15 mouse cellular contexts compared by ENCODE assay signal in genomic region chr19:35150780-35151725, GRCm38 (mm10).
DNase-seq lines count a peak whose midpoint lies in the region; ATAC-seq lines count a peak whose summit lies in the region.
"Had no signal": no experiment of that assay in that cellular context is flagged by ENCODE, and none has a peak within 500 bp of the region (broad histone marks: within the 10 kb centered on the region; RNA-seq: fewer than 3 reads in every experiment).

No protein-coding gene starts in this region.

- peaks cover 4% of the 10 kb centered on the region; the same call in 1 of the 2 replicates for H3K4me1 ChIP-seq in intestine, embryonic 16.5 days (ENCODE audit: control insufficient read depth, insufficient read depth, low read length)
- H3K4me1 ChIP-seq: embryonic facial prominence, embryonic 13.5 days; forebrain, embryonic 15.5 days had no signal

- peak overlapping the region; percentile 86 for H3K27ac ChIP-seq in intestine, embryonic 16.5 days (ENCODE audit: low read length)
- H3K27ac ChIP-seq: embryonic facial prominence, embryonic 13.5 days; forebrain, embryonic 15.5 days had no signal

- H3K9ac ChIP-seq in intestine, embryonic 16.5 days (ENCODE audit: low read depth, low read length), result no peak overlapping the region
- H3K9ac ChIP-seq: embryonic facial prominence, embryonic 13.5 days; forebrain, embryonic 15.5 days; heart, embryonic 12.5 days had no signal

- peak; percentile 19 for ATAC-seq in common myeloid progenitor, adult 5-6 weeks (replicated peaks; ENCODE audit: low read depth, poor library complexity, severe bottlenecking)
- peak; percentile 94 for ATAC-seq in intestine, embryonic 16.5 days
- peak; percentile 52 for ATAC-seq in megakaryocyte progenitor cell, adult 5-6 weeks (replicated peaks; ENCODE audit: poor library complexity)
- ATAC-seq: forebrain, embryonic 15.5 days; inflammation-experienced regulatory T-cells, adult 6 months; Patski had no signal

- H3K4me3 ChIP-seq in intestine, embryonic 16.5 days (ENCODE audit: low read length), result no peak overlapping the region
- H3K4me3 ChIP-seq: embryonic facial prominence, embryonic 13.5 days; forebrain, embryonic 15.5 days; heart, embryonic 12.5 days had no signal

- peak overlapping the region; percentile 25 for H3K4me2 ChIP-seq in intestine, embryonic 16.5 days (ENCODE audit: low read depth, low read length)
- H3K4me2 ChIP-seq: embryonic facial prominence, embryonic 13.5 days; forebrain, embryonic 15.5 days; heart, embryonic 12.5 days had no signal

- WGBS in intestine, embryonic 16.5 days, result 52% methylated on average over 6 of the region's 6 CpGs

- no peaks in the 10 kb centered on the region for H3K27me3 ChIP-seq in intestine, embryonic 16.5 days (replicated peaks; ENCODE audit: control insufficient read depth, insufficient read depth, low read length)
- H3K27me3 ChIP-seq: embryonic facial prominence, embryonic 13.5 days; forebrain, embryonic 15.5 days; heart, embryonic 12.5 days had no signal

- no peaks in the 10 kb centered on the region for H3K36me3 ChIP-seq in intestine, embryonic 16.5 days (ENCODE audit: control insufficient read depth, insufficient read depth, low read length)
- H3K36me3 ChIP-seq: embryonic facial prominence, embryonic 13.5 days; forebrain, embryonic 15.5 days; heart, embryonic 12.5 days had no signal

- peak; percentile 12 for DNase-seq in kidney, postnatal 10 days
- DNase-seq in right cerebral cortex, postnatal 4 days, result no peak
- no peak for DNase-seq in lung, postnatal 36 days
- no peak for DNase-seq in cerebellum, adult 8-10 months
- DNase-seq: cerebellum, adult 9-11 months; gastrocnemius, postnatal 14 days; thymus, postnatal 14 days had no signal

- no peaks in the 10 kb centered on the region for H3K9me3 ChIP-seq in intestine, embryonic 16.5 days (ENCODE audit: control insufficient read depth, low read length)
- H3K9me3 ChIP-seq: embryonic facial prominence, embryonic 13.5 days; forebrain, embryonic 15.5 days; heart, embryonic 12.5 days had no signal

Comparison
In these comparisons a context has a peak if more than half of its experiments do, and no peak if none do; other contexts are left out.
1. ATAC-seq: peak in every context shown above with its lines; median percentile 94 in intestine, embryonic 16.5 days; 52 in megakaryocyte progenitor cell, adult 5-6 weeks; 19 in common myeloid progenitor, adult 5-6 weeks.